Mouse (Mus musculus) heart, postnatal 10 days (tissue): ENCODE results near the gene Lypd1. TPM values are rescaled to one million over a fixed set of nuclear protein-coding genes. Genes with fewer than 3 reads are reported as not detected.
A peak's percentile ranks its signal among the peaks of the same experiment; 100 is the strongest.

ENCODE experiments used
- DNase-seq, 2 experiments: peaks; one replicate each; pipeline ENCODE4 v3.0.0; 2021
- intact Hi-C: fragments of 180-260 bp; cut with DNase I; formaldehyde crosslinking; loops from one replicate; pipeline ENCODE4 v1.15.1; 2025
- total RNA-seq, 2 experiments: library from RNA; stranded (reverse); gene quantifications; 2 replicates each; pipeline ENCODE4 v1.2.3; 2021

The Lypd1 gene
- under 1 TPM; 0.57 to 0.60 TPM for total RNA-seq

- intact Hi-C loops = loop anchor here (5.0 kb wide), 1 partner anchor 519 kb away; no protein-coding TSS in a partner anchor
- no peak for DNase-seq
These were observed at the start of gene Lypd1 for GRCm38 (mm10) chr1:125912601-125913600. Lypd1 (minus strand) TSS chr1:125913101.

- DNase-seq = no peak
- intact Hi-C loops = no loop called here
These were observed 38.1 kb upstream of the Lypd1 start for GRCm38 (mm10) chr1:125951026-125951425.

- no peak for DNase-seq
- intact Hi-C loops = no loop called here
These were observed 36.2 kb upstream of the Lypd1 start for GRCm38 (mm10) chr1:125949076-125949475.

- DNase-seq = no peak
- intact Hi-C loops = no loop called here
These were observed 32.2 kb upstream of the Lypd1 start for GRCm38 (mm10) chr1:125945136-125945535.

GRCm38 (mm10) chr1:125943305-125943704 lies 30.4 kb upstream of the Lypd1 start:
- intact Hi-C loops = no loop called here
- DNase-seq = no peak

- intact Hi-C loops = no loop called here
- DNase-seq = no peak
These were observed 12.6 kb upstream of the Lypd1 start for GRCm38 (mm10) chr1:125925486-125925885.

GRCm38 (mm10) chr1:125923062-125923461 lies 10.2 kb upstream of the Lypd1 start:
- no peak for DNase-seq
- intact Hi-C loops = no loop called here

- intact Hi-C loops = no loop called here
- DNase-seq = no peak
These were observed 7.8 kb upstream of the Lypd1 start for GRCm38 (mm10) chr1:125920696-125921095.

- peak; percentile 18 to 33 for DNase-seq
- intact Hi-C loops = loop anchor here (5.0 kb wide), 1 partner anchor 520 kb away; no protein-coding TSS in a partner anchor
These were observed 928 bp downstream of the Lypd1 start for GRCm38 (mm10) chr1:125911901-125912445.

GRCm38 (mm10) chr1:125911337-125911900 lies 1.5 kb downstream of the Lypd1 start:
- intact Hi-C loops = loop anchor here (5.0 kb wide), 1 partner anchor 521 kb away; no protein-coding TSS in a partner anchor
- DNase-seq = peak; percentile 5 to 32

GRCm38 (mm10) chr1:125910871-125911265 lies 2.0 kb downstream of the Lypd1 start:
- intact Hi-C loops = loop anchor here (5.0 kb wide), 1 partner anchor 521 kb away; no protein-coding TSS in a partner anchor
- DNase-seq = no peak

GRCm38 (mm10) chr1:125910211-125910870 lies 2.6 kb downstream of the Lypd1 start:
- intact Hi-C loops = loop anchor here (5.0 kb wide), 1 partner anchor 522 kb away; no protein-coding TSS in a partner anchor
- DNase-seq = peak; percentile 8 to 27

- no peak for DNase-seq
These were observed 19.7 kb downstream of the Lypd1 start for GRCm38 (mm10) chr1:125893158-125893557.

GRCm38 (mm10) chr1:125870056-125870455 lies 42.8 kb downstream of the Lypd1 start:
- no peak for DNase-seq
- intact Hi-C loops = no loop called here

More at GRCm38 (mm10) chr1:125893158-125893557, 19.7 kb downstream of the Lypd1 start:
- intact Hi-C loops = no loop called here

GRCm38 (mm10) chr1:125858631-125859030 lies 54.3 kb downstream of the Lypd1 start:
- intact Hi-C loops = no loop called here
- DNase-seq = no peak

- intact Hi-C loops = no loop called here
- no peak for DNase-seq
These were observed 58.3 kb downstream of the Lypd1 start for GRCm38 (mm10) chr1:125854646-125855045.

GRCm38 (mm10) chr1:125839746-125840392 lies 73.0 kb downstream of the Lypd1 start:
- no peak for DNase-seq
- intact Hi-C loops = no loop called here

GRCm38 (mm10) chr1:125837507-125837906 lies 75.4 kb downstream of the Lypd1 start:
- intact Hi-C loops = no loop called here
- no peak for DNase-seq

GRCm38 (mm10) chr1:125823611-125824010 lies 89.3 kb downstream of the Lypd1 start:
- intact Hi-C loops = no loop called here
- DNase-seq = no peak

GRCm38 (mm10) chr1:125821101-125821500 lies 91.8 kb downstream of the Lypd1 start:
- intact Hi-C loops = no loop called here
- no peak for DNase-seq
